Mouse (Mus musculus) heart, postnatal 14 days (tissue): ENCODE measurements at regions not wholly inside any gene's neighbourhood (a gene's known extent, or its start where the extent isn't known, plus 50 kb on each side); places are given as distances from the start of the nearest gene placed in this dataset.
"Not testable (repeated sequence)": the region's sequence is repeated elsewhere in the genome, so short reads cannot be mapped to it uniquely, and the experiment has no call there.

ENCODE experiments used
- DNase-seq, 2 experiments: peaks; one replicate each; pipeline ENCODE4 v3.0.0; 2021 to 2022
- intact Hi-C: fragments of 180-260 bp; cut with DNase I; formaldehyde crosslinking; loops from one replicate; pipeline ENCODE4 v1.15.1; 2025

- DNase-seq: no peak
- intact Hi-C loops: no loop called here
Observed at GRCm38 (mm10) chr10:96238850-96239249, 102.4 kb downstream of the Gm5426 start.

DNA sequence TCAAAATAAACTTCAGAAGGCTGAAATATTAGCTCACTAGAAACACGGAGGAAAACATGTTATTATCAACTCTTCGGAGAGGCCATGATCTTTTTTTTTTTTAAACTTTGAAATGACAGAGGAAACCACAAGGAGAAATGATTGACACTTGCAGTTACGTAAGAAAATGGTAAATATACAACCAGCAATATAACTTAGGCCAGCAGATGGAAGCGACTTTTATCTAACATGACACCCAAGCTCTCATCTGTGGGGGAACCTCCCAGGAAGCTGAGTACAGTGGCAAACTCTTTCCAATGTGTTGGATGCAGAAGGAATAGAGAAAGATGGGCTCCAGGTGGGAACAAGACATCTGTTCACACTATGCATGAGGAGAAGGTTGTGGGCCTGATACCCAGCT is 104.2 kb downstream of the Gm5426 start:
- DNase-seq: no peak
- intact Hi-C loops: loop anchor here (5.0 kb wide), 1 partner anchor 87 kb away; no protein-coding TSS in a partner anchor

GRCm38 (mm10) chr10:96253671-96254070 is 117.3 kb downstream of the Gm5426 start:
- intact Hi-C loops: no loop called here
- DNase-seq: no peak

GRCm38 (mm10) chr10:96254250-96254862 is 118.0 kb downstream of the Gm5426 start:
- intact Hi-C loops: no loop called here
- no peak for DNase-seq

- DNase-seq: peak in 1 of 2 experiments; percentile 21
- intact Hi-C loops: no loop called here
Observed at GRCm38 (mm10) chr10:96257935-96258334, 121.5 kb downstream of the Gm5426 start.

- no peak for DNase-seq
- intact Hi-C loops: no loop called here
Observed at GRCm38 (mm10) chr10:96259242-96259641, 122.8 kb downstream of the Gm5426 start.

- intact Hi-C loops: no loop called here
- DNase-seq: no peak
Observed at GRCm38 (mm10) chr10:96259648-96260047, 123.2 kb downstream of the Gm5426 start.

- peak in 1 of 2 experiments; percentile 19 for DNase-seq
- intact Hi-C loops: no loop called here
Observed at GRCm38 (mm10) chr10:96263544-96263943, 127.1 kb downstream of the Gm5426 start.

GRCm38 (mm10) chr10:96264433-96264832 is 128.0 kb downstream of the Gm5426 start:
- intact Hi-C loops: no loop called here
- DNase-seq: peak; percentile 20 to 27

GRCm38 (mm10) chr10:96264866-96265265 is 128.5 kb downstream of the Gm5426 start:
- no peak for DNase-seq
- intact Hi-C loops: no loop called here

DNA sequence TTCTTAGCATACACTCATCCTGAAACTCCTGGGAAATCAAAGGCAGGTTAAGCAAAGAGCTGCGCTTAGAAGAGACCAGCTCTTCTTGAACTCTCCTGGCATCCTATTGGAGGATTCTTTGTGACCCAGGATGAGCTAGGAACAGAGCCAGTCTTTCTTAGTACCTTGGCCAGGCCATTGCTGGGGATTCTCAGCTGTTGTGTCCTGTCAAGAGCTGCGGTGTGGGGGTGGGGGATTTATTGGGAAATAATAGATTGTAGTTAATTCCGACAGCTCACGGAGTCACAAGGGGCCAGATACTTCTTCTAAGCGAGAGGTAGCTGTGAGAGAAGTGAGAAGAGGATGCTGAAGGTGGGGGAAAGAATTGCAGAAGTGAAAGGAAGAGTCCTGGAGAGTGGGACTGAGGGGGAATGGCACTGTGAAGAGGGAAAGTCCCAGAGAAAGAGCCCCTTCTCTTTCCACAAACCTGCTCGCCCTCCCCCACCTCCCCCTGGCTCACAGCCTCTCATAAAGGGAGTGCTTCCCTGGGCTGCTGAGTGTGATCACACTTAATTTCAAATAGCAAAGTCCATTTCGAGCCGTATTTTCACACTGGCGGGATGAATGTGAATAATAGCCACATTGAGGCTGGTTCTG is 129.8 kb downstream of the Gm5426 start:
- DNase-seq: no peak
- intact Hi-C loops: no loop called here

DNA sequence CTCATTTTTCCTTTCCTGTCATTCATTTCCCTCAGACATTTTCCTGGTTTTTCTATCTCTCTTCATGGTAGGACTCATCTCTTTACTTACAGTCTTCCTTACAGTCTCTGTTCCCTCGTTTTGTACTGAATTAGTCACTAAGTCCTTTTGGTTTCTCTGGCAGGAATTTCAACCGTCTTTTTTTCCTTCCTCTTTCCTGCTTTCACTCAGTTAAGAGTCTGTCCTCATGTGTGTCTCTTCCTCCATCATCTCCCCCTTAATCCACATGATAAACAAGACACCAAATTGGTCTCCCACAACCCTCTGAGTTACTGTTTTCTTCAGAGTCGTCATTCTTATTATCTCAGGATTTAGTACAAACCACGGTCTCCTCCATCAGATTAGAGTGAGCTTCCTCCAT is 131.2 kb downstream of the Gm5426 start:
- DNase-seq: no peak
- intact Hi-C loops: no loop called here

DNA sequence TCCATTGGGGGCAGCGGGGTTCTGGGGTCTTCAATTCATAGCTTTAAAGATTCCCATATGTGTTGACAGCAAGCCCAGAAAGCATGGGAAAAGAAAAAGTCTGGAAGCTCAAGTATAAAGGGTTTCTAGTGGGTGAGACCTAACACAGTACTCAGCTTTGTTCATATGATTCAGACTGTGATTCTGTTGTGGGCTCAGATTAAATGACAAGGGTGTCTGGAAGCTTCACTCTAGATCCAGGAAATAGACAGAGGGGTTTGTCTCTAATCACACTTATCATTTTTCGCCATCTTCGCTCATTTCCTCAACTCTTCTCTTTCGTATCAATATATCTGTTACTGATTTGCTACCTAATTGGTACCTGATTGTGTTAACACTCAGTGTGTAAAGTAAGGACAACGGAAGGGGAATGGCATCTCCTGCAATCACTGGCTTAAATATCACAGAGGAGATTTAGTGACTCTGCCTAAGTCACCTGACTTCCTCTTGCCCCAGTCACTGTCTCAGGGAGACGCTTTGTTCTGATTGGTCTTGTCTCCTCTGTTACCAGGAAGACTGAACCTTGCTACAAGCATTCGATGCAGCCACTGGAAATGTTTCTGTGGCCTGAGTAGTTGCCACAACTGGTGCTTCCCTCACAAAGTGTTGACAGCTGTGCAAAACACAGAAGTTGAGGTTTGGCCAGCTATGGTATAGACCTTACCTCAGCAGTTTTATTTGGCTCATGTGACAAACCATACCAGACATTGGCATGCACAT is 137.4 kb downstream of the Gm5426 start:
- no peak for DNase-seq
- intact Hi-C loops: no loop called here

- intact Hi-C loops: no loop called here
Observed at GRCm38 (mm10) chr10:96280149-96280548, 143.7 kb downstream of the Gm5426 start.

DNA sequence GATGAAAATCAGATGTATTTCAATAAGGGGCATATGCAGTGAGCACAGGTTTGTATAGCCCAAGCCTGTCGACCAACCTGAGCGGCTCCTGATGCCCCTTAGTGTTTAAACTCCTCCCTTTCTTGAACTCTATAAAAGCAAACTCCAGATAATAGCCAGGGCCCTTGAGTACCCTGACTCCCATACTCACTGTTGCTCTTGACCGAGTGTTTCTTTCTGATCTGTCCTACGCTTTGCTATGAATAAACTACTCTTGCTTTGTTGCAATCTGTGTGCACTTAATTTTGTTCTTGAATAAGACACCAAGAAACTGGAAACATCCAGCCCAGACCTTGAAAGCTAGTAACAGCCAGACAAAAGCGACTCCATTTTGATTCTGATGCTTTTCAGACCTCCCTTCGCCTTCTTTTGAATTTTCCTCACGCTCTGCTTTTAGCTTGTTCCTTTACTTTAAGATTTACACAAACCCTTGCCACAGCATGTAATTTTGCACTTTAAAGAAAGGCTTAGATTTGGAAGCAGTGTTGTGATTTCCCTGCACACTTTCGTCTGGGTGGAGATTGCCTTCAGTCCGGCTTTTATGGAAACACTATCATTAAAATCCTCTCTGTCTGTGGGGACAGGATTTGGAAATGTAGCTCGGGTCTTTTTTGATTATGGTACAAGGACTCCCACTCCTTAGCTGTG is 149.1 kb downstream of the Gm5426 start:
- intact Hi-C loops: no loop called here
- no peak for DNase-seq

More at GRCm38 (mm10) chr10:96280149-96280548, 143.7 kb downstream of the Gm5426 start:
- no peak for DNase-seq

- intact Hi-C loops: no loop called here
- no peak for DNase-seq
Observed at GRCm38 (mm10) chr10:96286094-96286485, 149.7 kb downstream of the Gm5426 start.

DNA sequence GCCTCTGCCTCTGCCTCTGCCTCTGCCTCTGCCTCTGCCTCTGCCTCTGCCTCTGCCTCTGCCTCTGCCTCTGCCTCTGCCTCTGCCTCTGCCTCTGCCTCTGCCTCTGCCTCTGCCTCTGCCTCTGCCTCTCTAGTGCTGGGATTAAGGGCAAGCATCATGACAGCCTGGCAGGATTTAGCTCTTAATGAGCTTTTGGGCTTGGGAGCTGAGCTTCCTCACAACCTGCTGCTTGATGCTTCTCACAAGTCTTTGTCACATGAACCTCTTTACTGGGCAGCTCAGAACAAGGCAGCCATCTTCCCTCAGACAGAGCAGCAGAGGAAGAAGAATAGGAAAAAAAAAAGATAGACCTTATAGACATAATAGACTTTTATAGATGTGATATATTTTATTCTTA is 152.6 kb downstream of the Gm5426 start:
- intact Hi-C loops, DNase-seq: not testable (repeated sequence)

DNA sequence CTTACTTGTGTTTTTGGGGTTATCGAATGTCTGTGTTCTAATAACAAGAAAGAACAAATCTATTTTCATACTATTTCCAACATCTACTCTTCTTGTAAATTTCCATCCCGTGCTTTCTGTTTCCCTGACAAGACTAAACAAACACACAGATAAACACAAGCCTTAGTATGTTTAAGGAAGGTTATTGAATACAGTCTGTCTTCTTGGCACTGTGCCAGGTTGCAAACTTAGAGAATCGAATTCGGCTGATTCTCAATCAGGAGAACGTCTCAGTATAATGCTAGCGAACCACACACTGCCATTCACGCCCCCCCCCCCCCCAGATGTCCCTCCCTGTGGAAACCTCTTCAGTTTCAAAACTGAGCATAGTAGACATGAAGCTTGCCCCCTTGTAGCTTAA is 157.2 kb downstream of the Gm5426 start:
- DNase-seq: no peak
- intact Hi-C loops: no loop called here

GRCm38 (mm10) chr10:96294666-96295065 is 158.3 kb downstream of the Gm5426 start:
- DNase-seq: peak; percentile 26 to 35
- intact Hi-C loops: no loop called here

DNA sequence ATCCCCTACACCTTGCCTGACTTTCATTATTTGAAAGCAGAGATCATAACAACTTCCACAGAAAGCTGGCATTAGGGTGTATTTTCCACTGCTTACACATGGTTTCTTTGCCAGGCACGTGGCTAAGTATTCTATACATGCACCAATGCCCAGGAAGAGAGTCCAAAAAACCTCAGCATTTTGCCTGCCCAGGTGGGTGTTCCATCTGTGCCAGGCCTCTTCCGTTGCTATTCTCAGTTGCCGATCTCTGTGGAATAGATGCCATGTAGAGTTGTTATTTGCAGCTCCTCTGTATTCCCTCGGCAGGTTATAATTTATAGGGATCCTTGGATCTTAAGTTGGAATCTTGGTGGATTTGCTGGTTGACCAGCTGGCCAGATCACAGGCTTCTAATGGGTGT is 161.3 kb downstream of the Gm5426 start:
- DNase-seq: no peak
- intact Hi-C loops: no loop called here

DNA sequence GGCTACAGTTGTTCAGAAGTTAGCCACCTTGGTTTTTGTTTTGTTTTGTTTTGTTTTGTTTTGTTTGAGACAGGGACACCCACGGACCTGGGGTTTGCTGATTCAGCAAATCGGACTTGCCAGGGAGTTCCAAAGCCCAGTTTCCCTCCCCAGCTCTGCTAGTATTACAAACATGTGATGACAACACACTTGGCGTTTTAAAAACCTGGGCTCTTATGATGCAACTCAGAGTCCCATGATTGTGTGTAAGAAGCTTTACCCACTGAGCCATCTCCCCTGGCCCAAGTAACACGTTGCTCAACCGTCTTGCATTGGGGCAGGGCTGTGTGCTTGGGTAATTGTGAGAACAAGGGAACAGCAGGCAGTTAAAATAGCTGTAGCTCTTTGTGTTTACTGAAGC is 162.2 kb downstream of the Gm5426 start:
- no peak for DNase-seq
- intact Hi-C loops: no loop called here
